Mouse (Mus musculus) adrenal gland, adult 8-10 months (tissue): ENCODE data around the gene Dnajc9. TPM values are rescaled to one million over a fixed set of nuclear protein-coding genes. Genes with fewer than 3 reads are reported as not detected.

ENCODE experiments used
- DNase-seq: peaks from one replicate; pipeline ENCODE4 v3.0.0; 2022
- total RNA-seq, 4 experiments: library from RNA; stranded (reverse); gene quantifications; 2 replicates each; pipeline ENCODE4 v1.2.4; 2022

Gene Dnajc9
- total RNA-seq, 4 experiments from 2014 or later, result 30.3 to 43.2 (median 34.0) TPM

DNA sequence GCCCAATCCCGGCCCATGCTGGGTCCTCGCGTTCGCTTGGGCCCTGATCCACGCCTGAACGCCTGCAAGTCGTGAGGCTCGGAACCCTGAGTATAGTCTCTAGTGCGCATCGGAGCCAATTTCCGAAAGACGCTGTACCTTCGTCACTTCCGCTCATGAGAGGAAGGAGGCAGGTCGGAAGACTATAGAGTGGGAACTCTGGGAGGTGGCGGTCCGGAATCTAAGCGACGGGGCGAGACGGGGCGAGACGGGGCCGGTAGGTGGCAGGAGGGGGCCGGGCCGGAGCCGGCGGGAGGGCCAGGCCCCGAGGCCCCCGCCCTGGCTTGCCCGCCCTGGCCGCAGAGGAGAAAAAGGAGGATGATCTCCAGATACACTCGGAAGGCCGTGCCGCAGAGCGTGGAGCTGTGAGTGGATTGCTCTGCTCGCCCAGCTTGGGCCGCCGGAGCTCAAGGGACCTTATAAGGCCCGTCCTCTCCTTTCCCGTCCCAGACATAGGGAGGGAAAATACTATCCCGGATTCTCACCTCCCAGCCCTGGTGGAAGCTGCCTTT lies 40.6 kb downstream of the Dnajc9 start, which contains the start of the genes Ecd and Fam149b:
Gene Ecd (minus strand): TSS at position 131 of the 551 bp plus-strand sequence.
Gene Fam149b (plus strand): TSS at position 172 of the 551 bp plus-strand sequence.
- DNase-seq, result peak; percentile 89

- no peak for DNase-seq
These were observed 41.2 kb downstream of the Dnajc9 start for GRCm38 (mm10) chr14:20347441-20347990.

GRCm38 (mm10) chr14:20345885-20346284 lies 42.8 kb downstream of the Dnajc9 start:
- no peak for DNase-seq

- DNase-seq, result no peak
These were observed 47.8 kb downstream of the Dnajc9 start for GRCm38 (mm10) chr14:20340866-20341265.

DNA sequence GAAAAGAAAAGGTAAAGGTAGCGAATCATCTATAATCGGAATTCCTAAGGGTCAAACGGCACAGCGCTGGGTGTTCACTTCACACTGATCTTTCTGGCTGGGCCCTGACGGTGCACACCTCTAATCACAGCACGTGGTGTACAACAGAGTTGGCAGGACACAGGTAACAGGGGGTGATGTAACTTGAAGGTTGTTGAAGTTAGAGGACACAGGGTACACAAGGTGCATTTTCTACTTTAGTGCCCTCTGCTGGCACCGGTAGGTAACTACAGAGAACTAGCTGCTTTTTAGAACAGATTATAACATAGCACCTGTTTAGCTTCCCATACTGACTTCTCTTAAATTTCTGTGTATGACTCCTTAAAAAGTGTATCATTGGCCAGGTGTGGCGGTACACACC lies 48.6 kb downstream of the Dnajc9 start:
- DNase-seq, result no peak

- DNase-seq, result no peak
These were observed 49.3 kb downstream of the Dnajc9 start for GRCm38 (mm10) chr14:20339415-20339814.

Other genes with a start within 250 kb of the Dnajc9 start
- 10 to 100 TPM in 1 of 4 experiments, 1 to 10 TPM in 3; 6.4 to 22.9 (median 7.2) TPM for gene Kcnk5, start 207.1 kb downstream of the Dnajc9 start, total RNA-seq
- not detected for gene Kcnk16, start 119.7 kb downstream of the Dnajc9 start, total RNA-seq
- 10 to 100 TPM; 39.7 to 68.2 (median 53.7) TPM for gene Nudt13, start 94.2 kb downstream of the Dnajc9 start, total RNA-seq
- 10 to 100 TPM; 42.8 to 47.6 (median 43.8) TPM for gene Ecd, start 40.8 kb downstream of the Dnajc9 start, total RNA-seq
- gene Fam149b, start 40.7 kb downstream of the Dnajc9 start, total RNA-seq, result 10 to 100 TPM; 32.0 to 42.2 (median 41.0) TPM
- 10 to 100 TPM; 56.2 to 74.9 (median 67.5) TPM for gene Mrps16, start 4.7 kb upstream of the Dnajc9 start, total RNA-seq
- gene Cfap70, start 63.3 kb upstream of the Dnajc9 start, total RNA-seq, result 1 to 10 TPM; 1.2 to 7.0 (median 1.8) TPM
- gene Anxa7, start 91.2 kb upstream of the Dnajc9 start, total RNA-seq, result 100 to 1,000 TPM; 118 to 129 (median 120) TPM
- gene Mss51, start 108.0 kb upstream of the Dnajc9 start, total RNA-seq, result 1 to 10 TPM in 2 of 4 experiments, under 1 TPM in 2; 0.52 to 2.1 (median 1.1) TPM
- gene Ppp3cb, start 157.7 kb upstream of the Dnajc9 start, total RNA-seq, result 10 to 100 TPM; 66.2 to 94.4 (median 73.4) TPM